Mouse (Mus musculus) CH12.LX (cell line): ENCODE data around the gene Tmem185b. TPM values are rescaled to one million over a fixed set of nuclear protein-coding genes. Genes with fewer than 3 reads are reported as not detected.

ENCODE experiments used
- DNase-seq: peaks from one replicate; pipeline ENCODE4 v3.0.0-alpha.2; 2013; ENCODE audit errors: extremely low read depth
- H3K27ac ChIP-seq: 2 replicates; pipeline ENCODE4 v1.5.1; 2012; ENCODE audit warnings: low read depth, mild to moderate bottlenecking, control low read depth, moderate library complexity; ENCODE audit not compliant: insufficient read depth
- H3K27me3 ChIP-seq: replicated peaks from 2 replicates; pipeline ENCODE3; 2012; ENCODE audit warnings: inconsistent platforms
- H3K36me3 ChIP-seq, 2 experiments: replicated peaks in 1 of 2; 2 replicates each; pipeline versions ENCODE3 to v1.6.1; 2012; ENCODE audit warnings: inconsistent platforms in 1 of 2, low read length in 1 of 2, mild to moderate bottlenecking in 1 of 2, mixed read lengths in 1 of 2, moderate library complexity in 1 of 2; ENCODE audit not compliant: control insufficient read depth in 1 of 2, insufficient read depth in 1 of 2
- H3K4me1 ChIP-seq, 2 experiments: 2 replicates each; pipeline ENCODE4 v1.6.1; 2012; ENCODE audit warnings: inconsistent platforms in 1 of 2, moderate library complexity in 1 of 2; ENCODE audit not compliant: insufficient read depth in 2 of 2, control insufficient read depth in 1 of 2
- H3K4me2 ChIP-seq: 2 replicates; pipeline ENCODE4 v1.6.1; 2012; ENCODE audit warnings: low read depth, mild to moderate bottlenecking, control low read depth; ENCODE audit not compliant: poor library complexity, insufficient read depth, severe bottlenecking
- H3K4me3 ChIP-seq, 3 experiments: fragments of 150-350 bp in 1 of 3; sonication (generic) in 1 of 3; replicated peaks in 1 of 3; 2 replicates each; pipeline versions ENCODE3 to v1.5.1; 2011 to 2012; ENCODE audit warnings: low read depth in 2 of 3, low read length in 2 of 3, mild to moderate bottlenecking in 2 of 3, moderate library complexity in 2 of 3, control low read depth in 1 of 3, improper control_type of control experiment in 1 of 3, inconsistent platforms in 1 of 3, mixed read lengths in 1 of 3; ENCODE audit not compliant: poor library complexity in 1 of 3
- H3K79me2 ChIP-seq: replicated peaks from 2 replicates; pipeline ENCODE4 v1.6.1; 2012; ENCODE audit warnings: mild to moderate bottlenecking, moderate library complexity; ENCODE audit not compliant: control insufficient read depth, poor library complexity, insufficient read depth, severe bottlenecking; ENCODE audit errors: extremely low read depth
- H3K9ac ChIP-seq: 2 replicates; pipeline ENCODE4 v1.6.1; 2012; ENCODE audit warnings: low read depth, mild to moderate bottlenecking, control low read depth, moderate library complexity; ENCODE audit not compliant: insufficient read depth
- H3K9me3 ChIP-seq: replicated peaks from 2 replicates; pipeline ENCODE3; 2012; ENCODE audit warnings: low read length, inconsistent platforms, mixed read lengths
- BHLHE40 ChIP-seq: IDR thresholded peaks from 2 replicates; pipeline ENCODE4 v1.6.1; 2011; ENCODE audit warnings: mild to moderate bottlenecking, low read depth, low read length, improper control_type of control experiment
- E2F4 ChIP-seq: IDR thresholded peaks from 2 replicates; pipeline ENCODE4 v1.6.1; 2011; ENCODE audit warnings: low read depth, low read length, improper control_type of control experiment; ENCODE audit not compliant: insufficient replicate concordance
- ELF1 ChIP-seq: IDR thresholded peaks from 2 replicates; pipeline ENCODE4 v1.6.1; 2014; ENCODE audit warnings: low read depth, mild to moderate bottlenecking, inconsistent platforms, low read length, improper control_type of control experiment
- EP300 ChIP-seq: IDR thresholded peaks from 2 replicates; pipeline ENCODE4 v1.6.1; 2011; ENCODE audit warnings: low read length, improper control_type of control experiment
- ETS1 ChIP-seq: conservative IDR thresholded peaks from 2 replicates; pipeline ENCODE4 v1.6.1; 2012; ENCODE audit warnings: low read depth, mild to moderate bottlenecking, inconsistent platforms, low read length, improper control_type of control experiment, moderate library complexity
- GABPA ChIP-seq: IDR thresholded peaks from 2 replicates; pipeline ENCODE4 v1.6.1; 2012; ENCODE audit warnings: low read depth, low read length, improper control_type of control experiment, inconsistent platforms; ENCODE audit not compliant: insufficient replicate concordance
- IRF4 ChIP-seq: IDR thresholded peaks from 2 replicates; pipeline ENCODE4 v1.6.1; 2014; ENCODE audit warnings: low read depth, mild to moderate bottlenecking, inconsistent platforms, low read length, improper control_type of control experiment
- JUND ChIP-seq: conservative IDR thresholded peaks from 2 replicates; pipeline ENCODE4 v1.6.1; 2011; ENCODE audit warnings: low read depth, low read length, improper control_type of control experiment
- KAT2A ChIP-seq: IDR thresholded peaks from 2 replicates; pipeline ENCODE4 v1.6.1; 2012; ENCODE audit warnings: low read length, improper control_type of control experiment, inconsistent platforms; ENCODE audit not compliant: insufficient replicate concordance
- MAFK ChIP-seq: IDR thresholded peaks from 2 replicates; pipeline ENCODE4 v1.6.1; 2011; ENCODE audit warnings: low read length, improper control_type of control experiment; ENCODE audit not compliant: insufficient replicate concordance
- MAZ ChIP-seq: IDR thresholded peaks from 2 replicates; pipeline ENCODE4 v1.6.1; 2012; ENCODE audit warnings: low read depth, mild to moderate bottlenecking, inconsistent platforms, low read length, improper control_type of control experiment, moderate library complexity
- NELFE ChIP-seq: IDR thresholded peaks from 2 replicates; pipeline ENCODE4 v1.6.1; 2011; ENCODE audit warnings: low read depth, low read length, improper control_type of control experiment
- PAX5 ChIP-seq: IDR thresholded peaks from 2 replicates; pipeline ENCODE4 v1.6.1; 2012; ENCODE audit warnings: low read length, inconsistent platforms, mixed read lengths
- POLR2AphosphoS2 ChIP-seq: IDR thresholded peaks from 2 replicates; pipeline ENCODE4 v1.6.1; 2011; ENCODE audit warnings: low read depth, low read length, improper control_type of control experiment
- RCOR1 ChIP-seq: conservative IDR thresholded peaks from 2 replicates; pipeline ENCODE4 v1.6.1; 2012; ENCODE audit warnings: low read depth, mild to moderate bottlenecking, inconsistent platforms, low read length, improper control_type of control experiment
- TCF12 ChIP-seq: IDR thresholded peaks from 2 replicates; pipeline ENCODE4 v1.6.1; 2014; ENCODE audit warnings: low read depth, mild to moderate bottlenecking, inconsistent platforms, low read length, improper control_type of control experiment
- UBTF ChIP-seq: IDR thresholded peaks from 2 replicates; pipeline ENCODE4 v1.6.1; 2012; ENCODE audit warnings: low read depth, mild to moderate bottlenecking, inconsistent platforms, low read length, improper control_type of control experiment, moderate library complexity
- USF2 ChIP-seq: conservative IDR thresholded peaks from 2 replicates; pipeline ENCODE4 v1.6.1; 2011; ENCODE audit warnings: low read depth, low read length, improper control_type of control experiment
- ZC3H11A ChIP-seq: IDR thresholded peaks from 2 replicates; pipeline ENCODE4 v1.6.1; 2012; ENCODE audit warnings: low read depth, mild to moderate bottlenecking, inconsistent platforms, low read length, improper control_type of control experiment
- ZKSCAN1 ChIP-seq: IDR thresholded peaks from 2 replicates; pipeline ENCODE4 v1.6.1; 2012; ENCODE audit warnings: low read depth, inconsistent platforms, low read length, improper control_type of control experiment, borderline replicate concordance
- ZNF384 ChIP-seq: IDR thresholded peaks from 2 replicates; pipeline ENCODE4 v1.6.1; 2012; ENCODE audit warnings: low read depth, low read length, improper control_type of control experiment, inconsistent platforms
- dilution Hi-C: fragments of 300-500 bp; cut with MboI; formaldehyde crosslinking; loops from 2 replicates; pipeline ENCODE4 v1.14.3; 2020; ENCODE audit warnings: low sequenced_read_pairs; ENCODE audit not compliant: extremely low pct_unique_long_range_greater_than_20kb, extremely low pct_ligation_motif_present
- in situ Hi-C: fragments of 300-500 bp; cut with MboI; formaldehyde crosslinking; loops from 3 replicates; pipeline ENCODE4 v1.14.3; 2019; ENCODE audit warnings: low sequenced_read_pairs, low pct_ligation_motif_present, low pct_unique_long_range_greater_than_20kb, mixed read lengths
- polyA plus RNA-seq: library from polyadenylated mRNA; unstranded; fragments of >175 nt; gene quantifications from 2 replicates; pipeline ENCODE4 v1.2.1, GENCODE M21; 2012; ENCODE audit warnings: low read depth; ENCODE audit not compliant: insufficient read length
- total RNA-seq, 2 experiments: library from RNA; depleted of rRNA; stranded (reverse); fragments of 300-350 nt in 1 of 2; fragments of >200 nt in 1 of 2; gene quantifications; 2 replicates each; pipeline ENCODE4 v1.2.3; 2012 to 2014

Gene Tmem185b
- total and polyA plus RNA-seq, 3 experiments = 11.7 to 14.9 (median 13.4) TPM

GRCm38 (mm10) chr1:119536122-119536521, 10.2 kb downstream of the Tmem185b start:
- DNase-seq = no peak
- H3K4me2 ChIP-seq = no peak overlapping the region
- H3K36me3 ChIP-seq = no peaks in the 10 kb centered on the region
- no peaks in the 10 kb centered on the region for H3K79me2 ChIP-seq
- TF ChIP-seq GABPA (no peak), ZNF384 (no peak), NELFE (no peak), RCOR1 (no peak), POLR2AphosphoS2 (no peak), EP300 (no peak), TCF12 (no peak), ETS1 (no peak), BHLHE40 (no peak), JUND (no peak), USF2 (no peak), PAX5 (no peak), ELF1 (no peak), ZKSCAN1 (no peak), ZC3H11A (no peak), KAT2A (no peak), UBTF (no peak), E2F4 (no peak)
- TF ChIP-seq, all 38 proteins: peak for 0
- H3K9ac ChIP-seq = no peak overlapping the region
- H3K4me1 ChIP-seq = peaks cover 0 to 5% of the 10 kb centered on the region in 2 experiments; a peak in 1 of 4 replicates
- no peaks in the 10 kb centered on the region for H3K9me3 ChIP-seq
- H3K4me3 ChIP-seq = no peak overlapping the region
- dilution Hi-C loops = no loop called here
- in situ Hi-C loops = no loop called here
- H3K27me3 ChIP-seq = no peaks in the 10 kb centered on the region
- H3K27ac ChIP-seq = no peak overlapping the region

- dilution Hi-C loops = no loop called here
- H3K4me1 ChIP-seq = peaks cover 0 to 5% of the 10 kb centered on the region in 2 experiments; a peak in 1 of 4 replicates
- H3K4me3 ChIP-seq = no peak overlapping the region
- H3K27ac ChIP-seq = no peak overlapping the region
- in situ Hi-C loops = no loop called here
- H3K4me2 ChIP-seq = no peak overlapping the region
- H3K36me3 ChIP-seq = no peaks in the 10 kb centered on the region
- no peaks in the 10 kb centered on the region for H3K79me2 ChIP-seq
- H3K27me3 ChIP-seq = no peaks in the 10 kb centered on the region
- H3K9ac ChIP-seq = no peak overlapping the region
- H3K9me3 ChIP-seq = no peaks in the 10 kb centered on the region
- DNase-seq = no peak
- TF ChIP-seq USF2 (no peak), KAT2A (no peak), MAZ (no peak), ZC3H11A (no peak), TCF12 (no peak), IRF4 (no peak), MAFK (no peak)
- TF ChIP-seq, all 38 proteins: peak for 0
Measured at GRCm38 (mm10) chr1:119537651-119538050, 11.7 kb downstream of the Tmem185b start.
